Mouse (Mus musculus) left cerebral cortex, adult 2 months (tissue): ENCODE data around the gene Map7d3. TPM values are rescaled to one million over a fixed set of nuclear protein-coding genes. Genes with fewer than 3 reads are reported as not detected.

Experiments
- DNase-seq, 2 experiments: peaks; one replicate each; pipeline ENCODE4 v3.0.0; 2021 to 2022; ENCODE audit warnings: low spot score in 2 of 2, mixed read lengths in 1 of 2; ENCODE audit errors: extremely low spot score in 1 of 2
- H3K27ac ChIP-seq: fragments of 200-600 bp; 2 replicates; pipeline ENCODE4 v1.8.1; 2022
- H3K4me3 ChIP-seq: fragments of 200-600 bp; 2 replicates; pipeline ENCODE4 v1.8.1; 2022
- CTCF ChIP-seq: fragments of 200-600 bp; IDR thresholded peaks from 2 replicates; pipeline ENCODE4 v1.8.1; 2022; ENCODE audit warnings: antibody characterized with exemption, mild to moderate bottlenecking, moderate library complexity
- intact Hi-C: fragments of 180-260 bp; cut with DNase I; formaldehyde crosslinking; loops from one replicate; pipeline ENCODE4 v1.15.1; 2025
- long read RNA-seq, 2 experiments: library from polyadenylated mRNA; stranded (forward); transcript quantifications; one replicate each; pipeline ENCODE4 v2.0.0; 2021; ENCODE audit warnings: borderline mapping rate in 2 of 2
- total RNA-seq, 2 experiments: library from RNA; stranded (reverse); gene quantifications; 2 replicates each; pipeline ENCODE4 v1.2.3; 2021

Map7d3 gene
- under 1 TPM in 1 of 2 experiments, not detected in 1; 0.16 TPM for total RNA-seq
- long read RNA-seq, experiment 1: 0 reads
- long read RNA-seq, experiment 2: 0 reads

- TF ChIP-seq CTCF: no peak
- intact Hi-C loops: no loop called here
- H3K4me3 ChIP-seq: peak within 1 kb of the TSS; percentile 29; the same call in 1 of the 2 replicates
- no peak for DNase-seq
- H3K27ac ChIP-seq: no peak within 1 kb of the TSS
Measured at GRCm38 (mm10) chrX:56821765-56822603, at the start of gene Map7d3. Map7d3 (minus strand) TSS chrX:56822326.

DNA sequence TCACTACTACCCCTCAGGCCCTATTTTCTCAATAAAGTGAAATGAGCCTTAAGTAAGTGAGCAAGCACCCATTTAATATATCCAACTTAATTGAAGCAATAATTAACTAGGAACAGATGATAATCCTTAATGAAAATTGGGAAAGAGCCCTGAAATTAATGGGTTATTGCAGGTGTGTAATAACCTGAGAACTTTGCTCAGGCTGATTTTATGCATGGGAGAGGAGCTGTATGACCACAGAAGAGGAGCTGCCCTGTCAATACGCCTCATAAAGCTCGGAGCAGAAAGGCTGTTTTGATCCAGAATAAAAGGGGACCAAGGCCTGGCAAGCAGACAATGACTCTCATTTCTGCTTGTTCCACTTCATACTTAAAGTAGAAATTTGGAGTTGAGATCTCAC lies 47.7 kb upstream of the Map7d3 start, which contains the start of gene Adgrg4:
TSS of gene Adgrg4 (plus strand) at position 301 of the 400 bp plus-strand sequence.
- intact Hi-C loops: no loop called here
- no peak for TF ChIP-seq CTCF
- Histone ChIP-seq H3K27ac (no peak within 1 kb of the TSS), H3K4me3 (no peak within 1 kb of the TSS)
- no peak for DNase-seq

DNA sequence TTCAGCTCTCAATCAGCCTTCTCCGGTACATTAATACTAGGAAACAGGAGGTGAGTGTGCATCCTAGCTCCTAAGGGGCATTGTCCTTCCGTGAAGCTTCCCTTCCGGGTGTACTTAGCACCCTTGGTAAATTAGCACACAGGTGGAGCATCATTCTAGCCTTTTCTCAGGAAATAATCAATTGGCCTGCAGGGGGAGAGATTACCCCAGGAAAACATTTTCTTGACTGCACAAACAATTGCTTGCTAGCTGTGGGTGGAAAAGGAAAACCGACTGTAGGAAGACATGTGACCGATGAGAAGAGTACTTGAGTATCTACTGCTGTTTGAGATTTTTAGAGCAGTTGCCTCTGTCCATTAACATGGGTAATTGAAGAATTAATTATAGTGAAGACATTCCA lies 19.1 kb upstream of the Map7d3 start:
- H3K27ac ChIP-seq: no peak overlapping the region
- no peak for DNase-seq
- intact Hi-C loops: loop anchor here (2.0 to 10.0 kb wide), 3 partner anchors 192 to 274 kb away; partner anchors contain the start of gene Brs3
- no peak; the same call in 1 of the 2 replicates for TF ChIP-seq CTCF
- H3K4me3 ChIP-seq: no peak overlapping the region

DNA sequence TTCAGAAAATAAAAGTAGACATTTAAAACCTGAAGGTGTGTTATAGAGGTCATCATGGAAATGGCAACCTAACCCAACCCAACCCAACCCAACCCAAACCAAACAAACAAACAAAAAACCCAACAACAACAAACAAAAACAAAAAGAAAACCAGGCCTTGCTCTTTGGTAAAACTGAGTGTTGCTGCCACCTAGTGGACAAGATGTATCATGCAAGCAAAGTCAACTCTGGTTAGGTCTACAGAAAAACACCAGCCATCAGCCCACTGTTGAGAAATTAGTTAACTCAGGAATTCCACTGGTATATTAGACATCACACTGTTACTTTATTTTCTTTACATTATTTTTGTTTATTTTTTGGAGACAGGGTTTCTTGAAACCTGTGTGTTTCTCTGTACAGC lies 17.2 kb upstream of the Map7d3 start:
- peak in 1 of 2 experiments; percentile 16 for DNase-seq
- Histone ChIP-seq H3K4me3 (no peak overlapping the region), H3K27ac (no peak overlapping the region)
- TF ChIP-seq CTCF: peak; percentile 67
- intact Hi-C loops: loop anchor here (5.0 to 10.0 kb wide), 2 partner anchors 305 to 423 kb away; no protein-coding TSS in a partner anchor

- no peak for TF ChIP-seq CTCF
- Histone ChIP-seq H3K27ac (no peak overlapping the region), H3K4me3 (no peak overlapping the region)
- DNase-seq: no peak
- intact Hi-C loops: loop anchor here (5.0 to 10.0 kb wide), 2 partner anchors 301 to 426 kb away; no protein-coding TSS in a partner anchor
Measured at GRCm38 (mm10) chrX:56835842-56836241, 13.7 kb upstream of the Map7d3 start.

DNA sequence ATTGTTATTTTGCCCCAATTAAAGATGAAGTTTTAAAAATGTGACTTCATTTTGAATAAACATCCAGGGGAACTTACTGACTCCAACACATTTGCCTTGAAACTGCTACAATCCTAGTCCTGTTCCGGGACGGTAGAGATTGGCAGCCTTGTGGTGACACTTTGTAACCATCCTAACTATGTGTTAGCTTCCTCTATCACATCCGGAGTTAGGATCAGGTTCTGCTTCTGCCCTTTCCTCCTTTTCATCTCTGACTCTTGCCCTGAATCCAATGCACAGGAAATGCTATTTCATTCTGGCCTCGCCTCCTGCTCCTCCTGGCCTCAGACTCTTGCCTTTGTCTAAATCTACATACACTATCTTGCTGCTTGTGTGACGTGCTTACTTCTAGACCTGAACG lies 5.4 kb upstream of the Map7d3 start:
- intact Hi-C loops: no loop called here
- no peak overlapping the region for H3K27ac ChIP-seq
- no peak for DNase-seq
- no peak overlapping the region for H3K4me3 ChIP-seq
- TF ChIP-seq CTCF: no peak

- Histone ChIP-seq H3K27ac (no peak overlapping the region), H3K4me3 (no peak overlapping the region)
- intact Hi-C loops: no loop called here
- TF ChIP-seq CTCF: peak; percentile 61
- peak; percentile 37 to 56 for DNase-seq
Measured at GRCm38 (mm10) chrX:56791268-56791667, 30.9 kb downstream of the Map7d3 start.

- no peak for DNase-seq
- intact Hi-C loops: no loop called here
- Histone ChIP-seq H3K4me3 (no peak overlapping the region), H3K27ac (no peak overlapping the region)
- TF ChIP-seq CTCF: no peak
Measured at GRCm38 (mm10) chrX:56790591-56790990, 31.5 kb downstream of the Map7d3 start.

GRCm38 (mm10) chrX:56787486-56787885 lies 34.6 kb downstream of the Map7d3 start:
- no peak for TF ChIP-seq CTCF
- H3K27ac ChIP-seq: no peak overlapping the region
- intact Hi-C loops: no loop called here
- H3K4me3 ChIP-seq: no peak overlapping the region
- no peak for DNase-seq

- TF ChIP-seq CTCF: no peak
- Histone ChIP-seq H3K4me3 (no peak overlapping the region), H3K27ac (no peak overlapping the region)
- intact Hi-C loops: no loop called here
- no peak for DNase-seq
Measured at GRCm38 (mm10) chrX:56786281-56787061, 35.7 kb downstream of the Map7d3 start.

DNA sequence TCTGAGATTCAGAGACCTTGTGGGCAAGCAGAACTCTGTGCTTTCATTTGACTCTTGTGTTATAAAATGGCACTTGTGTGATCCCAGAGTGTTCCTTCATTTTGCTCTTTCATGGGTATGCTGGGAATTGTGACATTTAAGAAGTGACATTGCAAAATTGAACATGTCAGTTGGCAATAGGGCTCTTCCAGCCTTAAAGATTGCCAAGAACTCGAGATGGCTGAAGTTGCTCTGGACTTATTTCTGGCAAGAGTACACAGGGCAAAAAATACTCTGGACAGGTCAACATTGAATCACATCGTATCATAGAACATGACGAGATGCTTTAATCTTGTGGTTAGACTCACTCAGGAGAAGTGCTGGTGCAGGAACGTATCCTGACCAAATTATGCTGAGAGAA lies 48.8 kb downstream of the Map7d3 start:
- Histone ChIP-seq H3K4me3 (no peak overlapping the region), H3K27ac (no peak overlapping the region)
- no peak for DNase-seq
- intact Hi-C loops: no loop called here
- no peak for TF ChIP-seq CTCF

DNA sequence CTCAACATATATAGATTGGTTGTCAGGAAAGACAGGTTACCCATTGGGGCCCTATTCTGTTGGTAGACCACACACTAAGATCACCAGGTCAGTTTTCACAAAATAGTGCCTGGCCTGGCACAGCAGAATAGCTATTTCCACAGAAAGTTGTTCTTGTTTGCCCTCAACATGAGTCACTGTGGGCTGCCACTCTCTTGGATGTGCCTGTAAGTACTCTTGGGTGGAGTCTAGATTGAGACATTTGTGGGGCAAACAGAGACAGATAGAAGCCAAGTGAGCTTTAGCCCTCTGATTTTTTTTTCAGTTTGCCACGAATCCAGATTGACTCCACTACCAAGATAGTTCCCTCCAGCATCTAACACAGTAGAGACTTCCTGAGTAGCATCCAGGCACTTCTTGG lies 50.4 kb downstream of the Map7d3 start:
- DNase-seq: no peak
- intact Hi-C loops: no loop called here
- no peak for TF ChIP-seq CTCF
- no peak overlapping the region for H3K27ac ChIP-seq
- H3K4me3 ChIP-seq: no peak overlapping the region
